Mouse (Mus musculus): ENCODE measurements around the gene Ppp2r5c. TPM values are rescaled to one million over a fixed set of nuclear protein-coding genes. Genes with fewer than 3 reads are reported as not detected.

Gene Ppp2r5c
- total RNA-seq, 2 experiments from 2014 or later, result 69.5 to 75.7 TPM

DNA sequence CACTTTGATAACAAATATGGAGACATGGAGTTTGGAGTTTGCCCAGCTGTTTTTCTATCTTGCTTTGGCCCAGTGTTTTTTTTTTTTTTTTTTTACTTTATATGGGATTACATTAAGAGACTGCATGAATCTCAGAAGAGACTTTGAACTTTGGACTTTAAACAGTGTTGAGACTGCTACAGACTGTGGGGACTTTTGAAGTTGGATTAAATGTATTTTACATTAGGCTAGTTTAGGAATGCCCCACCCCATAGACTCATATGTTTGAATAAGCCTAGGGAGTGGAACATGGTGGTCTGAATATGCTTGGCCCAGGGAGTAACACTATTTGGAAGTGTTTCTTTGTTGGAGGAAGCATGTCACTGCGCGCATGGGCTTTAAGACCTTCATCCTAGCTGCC is 4.7 kb upstream of the Ppp2r5c start:
- no peak for DNase-seq

DNA sequence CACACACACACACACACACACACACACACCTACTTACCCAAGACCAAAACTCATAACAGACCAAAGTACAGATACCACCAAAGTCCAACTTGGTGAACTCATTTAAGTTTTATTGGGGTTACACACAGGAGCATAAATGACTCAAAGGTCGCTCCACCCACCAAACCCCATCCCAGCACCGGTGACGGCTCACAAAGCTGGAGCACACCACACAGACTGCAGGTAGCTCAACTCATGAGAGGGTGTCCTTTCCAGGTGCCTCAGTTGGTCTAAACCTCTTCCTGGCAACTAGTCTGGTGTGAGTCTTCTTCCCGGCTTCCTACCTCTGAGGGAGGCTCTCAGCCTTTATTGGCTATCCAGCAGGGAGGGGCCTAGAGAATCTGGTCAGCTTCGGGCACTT is 2.4 kb upstream of the Ppp2r5c start:
- no peak for DNase-seq

DNA sequence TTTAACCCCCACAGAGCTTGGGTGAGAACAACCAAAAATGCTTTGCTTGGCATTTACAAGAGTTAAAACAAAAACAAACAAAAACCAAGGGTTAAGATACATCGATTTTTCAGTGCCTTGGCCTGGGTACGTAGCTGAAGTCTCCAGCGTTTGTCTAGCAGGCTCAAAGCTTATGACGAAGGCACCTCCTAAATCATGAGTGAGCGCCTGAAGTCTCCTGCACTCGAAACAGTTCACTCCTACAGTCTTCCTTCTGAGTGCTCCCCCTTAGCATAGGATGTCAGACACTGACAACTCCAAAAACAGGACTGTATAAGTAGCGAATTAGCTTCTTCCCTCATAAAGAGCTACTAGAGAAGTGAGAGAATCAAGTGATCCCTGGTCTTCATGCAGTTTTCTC is 1.1 kb upstream of the Ppp2r5c start:
- no peak for DNase-seq

DNA sequence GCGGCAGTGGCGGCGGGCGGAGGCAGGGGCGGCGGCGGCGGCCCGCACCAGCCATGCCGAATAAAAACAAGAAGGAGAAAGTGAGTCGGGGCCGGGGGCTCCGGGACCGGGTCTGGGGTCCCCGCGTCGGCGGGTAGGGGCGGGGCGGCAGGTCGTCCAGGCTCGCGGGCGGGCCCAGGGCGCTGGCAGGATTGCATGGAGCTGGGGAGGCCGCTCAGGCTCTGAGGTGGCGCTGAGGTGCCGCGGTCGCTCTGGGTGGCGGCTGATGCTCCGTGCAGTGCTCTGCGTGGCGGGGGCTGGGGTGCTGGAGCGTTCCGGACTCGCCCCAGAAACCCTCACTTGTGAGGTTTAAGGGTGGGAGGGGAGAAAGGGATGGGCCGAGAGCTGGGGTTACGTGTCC is 386 bp downstream of the Ppp2r5c start:
- peak; percentile 54 for DNase-seq

DNA sequence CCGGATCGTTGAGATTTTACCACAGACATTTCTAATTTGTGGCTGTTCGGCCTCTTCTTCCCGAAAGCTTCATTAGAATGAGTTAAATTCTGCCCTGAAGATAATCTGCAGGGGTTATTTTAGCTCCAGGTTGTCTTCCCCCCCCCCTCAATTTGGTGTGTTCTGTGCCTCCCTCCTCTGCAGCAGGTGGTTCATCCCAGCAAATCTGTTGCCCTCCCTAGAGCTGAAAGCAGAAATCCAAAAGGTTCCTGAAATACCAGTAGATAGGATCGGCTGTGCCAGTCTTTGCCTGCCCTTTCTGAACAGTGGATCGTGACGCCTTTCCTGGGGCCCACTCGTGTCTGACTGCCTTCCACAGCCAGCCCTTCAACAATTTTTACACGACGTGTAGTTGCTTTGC is 1.8 kb downstream of the Ppp2r5c start:
- no peak for DNase-seq

DNA sequence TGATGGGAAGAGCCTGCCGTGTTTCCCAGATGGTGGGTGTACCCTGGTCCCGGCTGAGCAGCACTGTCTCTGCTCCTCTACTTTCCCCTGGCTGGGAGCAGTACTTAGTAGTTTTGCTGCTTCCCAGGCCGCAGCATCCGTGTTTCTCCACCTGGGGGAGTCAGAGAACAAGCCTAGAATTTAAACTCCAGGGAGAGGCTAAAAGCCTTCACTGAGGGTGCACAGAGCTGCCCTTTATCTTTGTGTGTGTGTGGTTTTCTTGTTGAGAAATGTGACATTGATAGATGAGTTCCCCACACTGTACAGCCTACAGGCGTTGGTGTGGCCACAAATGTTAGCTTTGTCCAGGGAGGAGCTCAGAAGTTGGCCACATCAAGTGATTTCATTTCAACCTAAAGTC is 7.3 kb downstream of the Ppp2r5c start:
- peak; percentile 65 for DNase-seq

DNA sequence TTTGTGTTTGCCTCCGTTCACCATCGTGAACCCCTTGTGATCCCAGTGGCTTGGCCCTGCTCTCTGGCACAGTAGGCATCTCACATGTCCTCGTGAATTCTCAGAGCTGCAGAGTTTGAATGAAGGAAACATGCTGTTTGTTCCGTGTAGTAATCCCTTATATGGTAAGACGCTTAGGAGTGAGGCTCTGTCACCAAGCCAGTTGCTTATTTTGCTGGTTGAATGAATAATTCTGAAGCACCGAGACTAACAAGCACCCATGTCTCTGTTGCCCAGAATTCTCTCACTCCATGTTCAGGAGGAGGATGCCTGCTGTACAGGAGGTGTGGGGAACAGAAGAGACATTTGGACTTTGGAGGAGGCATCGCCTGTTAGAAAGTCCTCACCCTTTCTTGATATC is 9.1 kb downstream of the Ppp2r5c start:
- DNase-seq, result no peak

DNA sequence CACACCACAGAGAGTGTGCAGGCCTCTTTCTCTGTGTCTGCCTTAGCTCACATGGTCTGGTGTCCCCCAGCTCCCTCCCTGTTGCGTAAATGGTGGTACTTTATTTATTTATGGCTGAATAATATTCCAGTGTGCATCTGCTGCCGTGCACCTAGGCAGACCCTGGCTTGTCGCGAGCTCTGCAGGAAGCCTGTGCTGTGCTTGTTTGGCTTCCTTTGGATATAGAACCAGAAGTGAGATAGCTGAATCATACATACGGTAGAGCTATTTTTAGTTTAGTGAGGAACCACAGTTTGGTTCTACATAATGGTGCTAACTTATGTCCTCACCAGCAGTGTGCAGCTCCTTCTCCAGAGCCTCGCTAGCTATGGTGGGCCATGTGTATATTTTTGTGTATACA is 11.7 kb downstream of the Ppp2r5c start:
- DNase-seq, result no peak

DNA sequence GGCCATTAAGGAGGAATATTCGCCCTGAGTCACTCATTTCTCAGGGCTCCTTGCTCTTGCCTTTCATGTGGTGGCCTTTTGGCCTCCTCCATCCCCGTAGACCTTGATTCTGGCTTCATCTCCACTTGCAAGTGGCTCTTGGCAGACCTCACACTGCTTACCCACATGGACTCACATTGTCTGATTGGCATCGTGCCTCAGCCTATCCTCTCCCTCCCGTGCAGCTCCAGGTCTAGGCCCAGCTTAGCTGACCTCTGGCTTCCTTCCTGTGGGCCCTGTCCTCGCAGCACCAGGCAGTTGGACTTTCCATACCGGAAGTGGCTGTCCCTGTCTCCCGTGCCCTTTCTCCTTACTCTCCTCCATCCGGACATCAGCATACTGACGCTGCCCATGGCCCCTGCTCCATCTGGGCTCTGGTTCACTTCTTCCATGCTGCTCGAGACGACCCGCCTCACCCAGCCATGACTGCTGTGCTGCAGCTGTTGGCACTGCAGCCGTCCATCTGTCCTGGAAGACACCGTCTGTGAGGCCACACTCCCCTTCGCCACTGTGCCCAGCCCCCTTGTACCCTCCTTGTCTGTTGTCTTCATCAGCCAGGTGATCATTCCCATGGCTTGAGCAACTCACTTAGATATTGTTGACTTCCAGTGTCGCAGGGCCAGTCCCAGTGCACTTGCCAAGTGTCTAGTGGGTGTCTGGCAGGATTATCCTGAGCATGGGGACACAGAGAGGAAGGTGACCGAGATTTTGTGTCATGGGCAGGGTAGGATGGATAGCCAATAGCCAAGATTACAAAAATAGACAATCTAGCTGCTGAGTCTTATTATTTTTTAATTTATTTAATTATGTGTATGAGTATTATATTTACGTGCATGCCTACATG is 13.7 kb downstream of the Ppp2r5c start:
- no peak for DNase-seq

DNA sequence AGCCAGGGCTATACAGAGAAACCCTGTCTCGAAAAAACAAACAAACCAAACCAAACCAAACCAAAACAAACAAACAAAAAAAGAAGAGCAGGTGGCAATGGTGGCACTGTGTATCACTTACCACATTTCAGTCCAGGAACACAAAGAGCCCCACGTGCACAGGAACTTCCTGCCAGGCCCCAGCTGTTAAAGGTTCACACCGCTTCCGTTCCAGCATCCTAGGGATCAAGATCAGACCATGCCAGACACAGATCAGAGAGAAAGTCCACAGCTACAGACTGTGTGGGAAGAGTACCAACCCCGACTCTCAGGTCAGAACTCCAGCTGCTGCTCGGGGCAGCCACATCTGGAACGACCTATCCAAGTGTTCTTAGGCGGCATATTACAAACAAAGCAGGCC is 16.8 kb downstream of the Ppp2r5c start:
- DNase-seq, result no peak

DNA sequence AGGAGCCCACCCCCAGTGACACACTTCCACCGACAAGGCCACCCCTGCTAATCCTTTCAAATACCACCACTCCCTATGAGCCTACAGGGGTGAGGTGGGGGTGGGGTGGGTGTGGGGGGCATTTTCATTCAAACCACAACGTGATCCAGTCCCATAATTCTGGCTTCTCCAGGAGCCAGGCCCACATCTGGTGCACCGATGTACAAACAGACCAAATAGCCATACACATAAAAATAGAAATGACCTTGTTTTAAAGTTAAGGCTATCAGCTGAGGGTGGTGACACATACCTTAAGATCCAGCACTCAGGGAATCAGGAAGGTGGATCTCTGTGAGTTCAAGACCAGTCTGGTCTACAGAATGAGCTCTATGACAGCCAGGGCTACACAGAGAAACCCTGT is 24.5 kb downstream of the Ppp2r5c start:
- DNase-seq, result no peak

DNA sequence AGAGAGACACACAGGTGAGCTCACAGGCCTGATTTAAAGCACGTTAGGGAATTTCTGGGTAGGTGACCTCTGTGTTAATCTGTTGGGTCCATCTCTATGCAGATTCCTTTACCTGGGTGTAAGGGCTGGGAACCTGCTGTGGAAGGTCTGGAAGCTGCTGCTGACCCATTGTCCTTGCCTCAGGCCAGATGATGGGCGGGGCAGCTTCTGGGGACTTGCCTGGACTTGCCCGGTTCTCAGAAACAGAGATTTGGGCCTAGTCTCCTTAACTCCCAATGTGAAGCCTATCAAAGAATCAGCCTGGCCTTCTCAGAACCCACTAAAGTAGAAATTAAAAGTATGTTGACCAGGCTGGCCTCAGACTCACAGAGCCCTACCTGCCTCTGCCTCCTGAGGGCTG is 25.3 kb downstream of the Ppp2r5c start:
- DNase-seq, result no peak

DNA sequence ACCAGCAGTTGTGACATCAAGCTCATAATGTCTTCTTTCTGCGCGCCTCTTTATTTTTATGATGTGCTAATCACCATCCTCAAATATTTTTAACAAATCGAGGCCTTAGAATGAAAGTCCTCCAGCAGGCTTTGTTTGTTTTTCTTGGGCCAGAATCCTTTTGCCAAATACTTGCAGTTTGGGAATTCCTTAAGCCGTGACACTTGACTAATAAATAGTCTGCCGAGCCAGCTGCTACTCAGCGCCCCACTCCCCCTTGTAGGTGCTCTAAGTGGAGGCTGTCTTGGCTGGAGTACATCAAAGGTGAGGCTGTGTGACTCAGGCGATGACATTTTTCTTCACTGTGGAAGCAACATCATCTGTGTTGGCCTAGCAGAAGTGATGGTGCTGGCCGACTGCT is 27.6 kb downstream of the Ppp2r5c start:
- DNase-seq, result no peak

DNA sequence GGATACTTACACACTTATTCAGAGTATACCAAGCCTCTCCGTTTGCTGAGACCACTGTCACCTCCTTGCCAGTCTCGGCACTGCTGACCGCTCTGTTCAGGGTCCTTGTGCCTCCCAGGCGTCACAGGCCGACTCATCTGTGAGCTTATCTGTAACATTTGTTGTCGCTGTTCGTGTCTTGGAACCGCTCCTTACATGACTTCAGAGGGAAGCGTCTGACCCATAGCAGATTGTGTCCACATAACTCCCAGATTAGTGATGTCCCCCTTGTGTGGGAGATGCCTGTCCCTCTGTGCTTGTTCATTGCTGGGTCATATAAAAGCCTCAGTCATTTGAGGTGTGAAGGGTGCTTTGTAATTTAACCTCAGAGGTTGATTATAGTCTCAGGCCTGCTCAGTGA is 29.6 kb downstream of the Ppp2r5c start:
- DNase-seq, result no peak

DNA sequence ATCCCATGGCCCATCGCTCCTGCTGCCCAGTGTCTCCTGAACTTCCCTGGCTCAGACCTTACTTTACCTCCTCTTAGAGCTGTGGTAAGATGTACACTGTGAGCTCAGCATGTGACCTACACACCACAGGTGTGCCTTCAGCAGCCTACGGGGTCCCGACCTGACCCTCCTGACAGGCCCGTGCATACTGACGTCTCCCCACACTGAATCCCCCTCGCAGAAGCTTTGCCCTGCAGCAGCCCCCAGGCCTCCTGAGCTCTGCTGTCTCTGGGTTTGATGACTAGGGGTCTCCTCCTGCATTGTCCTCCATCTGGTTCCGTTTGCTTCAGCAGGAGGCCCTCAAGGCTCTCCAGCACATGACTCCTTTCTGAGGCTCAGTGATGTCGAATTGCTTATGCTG is 31.0 kb downstream of the Ppp2r5c start:
- no peak for DNase-seq

DNA sequence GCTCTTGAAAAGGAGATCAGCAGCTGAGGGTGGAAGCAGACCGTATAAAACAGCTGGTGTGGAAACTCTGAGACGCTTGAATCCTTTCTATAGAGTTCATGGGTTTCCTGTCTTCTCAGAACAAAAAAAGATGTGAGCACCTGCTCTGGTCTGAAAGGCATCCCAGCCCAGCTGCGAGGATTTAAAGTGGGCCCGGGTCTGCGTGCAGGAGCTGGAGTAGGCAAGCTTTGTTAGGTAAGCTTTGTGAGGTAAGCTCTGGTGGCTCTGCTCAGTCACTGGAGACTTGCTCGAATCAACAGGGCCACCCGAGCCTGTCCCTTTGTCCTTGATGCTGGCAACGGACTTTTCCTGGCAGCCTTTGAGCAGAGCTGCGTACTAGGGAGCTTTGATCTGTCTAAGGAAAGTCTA is 31.7 kb downstream of the Ppp2r5c start:
- DNase-seq, result no peak

DNA sequence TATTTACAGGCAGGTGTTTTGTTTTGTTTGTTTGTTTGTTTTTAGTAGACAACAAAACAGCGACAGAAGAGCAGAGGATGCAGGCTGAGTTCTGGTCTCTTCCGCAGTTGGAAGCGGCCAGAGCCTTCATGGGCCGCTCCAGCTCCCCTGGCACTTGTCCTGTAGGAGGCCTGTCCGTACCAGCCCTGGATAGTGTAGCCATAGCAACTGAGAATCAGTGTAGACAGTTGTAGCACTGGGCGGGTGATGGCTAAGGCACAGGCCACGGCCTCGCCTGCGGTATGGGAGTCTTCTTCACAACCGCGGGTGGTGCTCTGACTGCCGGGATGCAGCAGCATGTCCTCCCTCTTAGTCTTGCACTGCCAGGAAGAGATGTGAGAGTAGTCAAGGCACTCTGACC is 32.3 kb downstream of the Ppp2r5c start:
- DNase-seq, result no peak

DNA sequence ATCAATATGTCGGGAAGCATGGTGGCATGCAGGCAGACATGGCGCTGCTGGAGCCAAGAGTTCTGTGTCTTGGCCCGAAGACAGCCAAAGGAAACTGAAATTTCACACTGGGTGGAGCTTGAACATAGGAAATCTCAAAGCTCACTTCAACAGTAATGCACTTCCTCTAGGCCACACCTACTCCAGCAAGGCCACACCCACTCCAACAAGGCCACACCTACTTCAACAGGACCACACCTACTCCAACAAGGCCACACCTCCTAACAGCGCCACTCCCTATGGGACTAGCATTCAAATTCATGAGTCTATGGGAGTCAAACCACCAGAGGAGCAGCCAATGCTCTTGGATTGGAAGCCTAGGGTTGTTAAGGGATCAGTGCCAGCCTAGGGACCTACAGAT is 33.8 kb downstream of the Ppp2r5c start:
- no peak for DNase-seq

DNA sequence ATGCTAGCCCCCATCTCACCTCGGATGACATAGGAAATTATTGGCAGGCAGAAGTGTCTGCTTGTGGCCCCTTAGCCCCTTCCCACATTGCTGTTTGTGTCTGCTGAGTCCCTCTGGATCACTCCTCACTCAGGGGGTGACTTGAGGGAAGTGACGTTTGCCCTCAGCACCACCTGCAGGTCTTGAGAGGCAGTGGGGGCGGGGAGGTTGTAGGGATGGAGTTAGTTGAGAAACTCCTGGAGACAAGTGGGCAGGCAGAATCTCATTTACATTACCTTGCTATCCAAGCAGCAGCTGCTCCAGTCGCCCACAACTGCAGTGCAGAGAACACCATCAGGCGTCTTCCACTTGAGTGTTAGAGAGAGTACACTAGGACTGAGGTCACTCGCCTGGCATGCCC is 36.8 kb downstream of the Ppp2r5c start:
- no peak for DNase-seq

DNA sequence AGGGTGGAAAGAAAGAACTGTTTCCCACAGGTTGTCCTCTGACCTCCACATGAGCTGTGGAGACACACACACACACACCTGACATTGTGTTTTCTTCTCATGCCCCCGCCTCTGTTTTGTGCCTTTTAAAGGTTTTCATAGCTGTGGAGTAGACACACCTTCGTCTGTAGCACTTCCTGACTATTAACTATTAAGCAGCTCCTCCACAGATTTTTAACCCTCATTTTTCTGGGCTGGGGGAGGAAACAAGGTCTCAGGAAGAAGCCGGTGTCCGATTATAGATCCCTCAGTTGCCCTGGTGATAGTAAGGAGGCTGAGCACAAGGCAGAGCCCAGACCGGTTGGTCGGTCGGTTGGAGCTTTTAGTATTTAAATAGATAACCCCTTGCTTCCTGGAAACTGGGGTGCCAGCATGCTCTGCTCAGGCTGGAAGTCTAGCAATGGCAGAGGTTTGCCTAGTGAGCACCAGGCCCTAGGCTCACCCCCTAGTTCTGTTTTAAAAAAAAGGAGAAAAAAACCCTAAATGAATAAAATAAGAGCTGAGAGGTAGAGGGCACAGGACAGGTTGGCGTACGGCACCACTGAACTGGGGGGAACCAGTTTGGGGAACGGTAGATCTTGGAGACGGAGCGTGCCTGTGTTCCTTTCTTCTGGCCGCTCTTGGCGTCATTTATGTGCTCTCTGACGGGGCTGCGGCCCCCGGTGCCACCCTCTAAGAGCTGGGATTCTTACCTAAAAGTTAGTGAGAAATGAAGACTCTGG is 38.1 kb downstream of the Ppp2r5c start:
- no peak for DNase-seq

DNA sequence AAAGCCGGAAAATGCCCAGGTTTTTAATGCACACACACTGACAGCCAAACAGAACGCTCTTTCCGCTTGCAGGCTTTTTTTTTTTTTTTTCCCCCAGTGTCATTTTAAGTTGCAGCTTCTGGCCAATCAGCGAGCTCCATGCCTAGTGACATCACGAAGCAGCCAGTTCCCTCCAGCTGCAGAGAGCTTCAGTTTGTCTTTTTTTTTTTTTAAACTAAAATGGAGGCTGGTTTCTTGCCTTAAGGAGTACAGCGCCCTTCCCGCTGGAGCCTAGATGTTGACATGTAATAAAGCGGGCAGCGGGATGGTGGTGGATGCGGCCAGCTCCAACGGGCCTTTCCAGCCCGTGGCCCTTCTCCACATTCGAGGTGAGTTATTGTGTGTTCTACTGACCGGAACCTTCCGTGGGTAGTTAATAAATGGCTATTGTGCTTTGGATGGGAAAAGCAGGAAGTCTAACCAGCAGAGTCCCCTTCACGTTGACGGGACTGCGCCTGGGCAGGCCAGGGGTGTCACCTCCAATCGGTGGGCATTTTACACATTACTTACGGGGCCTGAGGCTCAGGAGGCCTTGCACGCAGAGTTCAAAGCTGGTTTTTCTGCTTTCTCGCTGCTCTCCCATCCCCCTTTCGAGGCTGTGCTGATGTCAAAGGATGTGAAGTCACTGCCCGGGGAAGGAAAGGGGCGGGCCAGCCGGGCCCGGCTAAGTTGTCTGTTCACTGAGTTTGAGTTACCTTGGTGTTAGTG is 38.8 kb downstream of the Ppp2r5c start:
- DNase-seq, result peak; percentile 59

DNA sequence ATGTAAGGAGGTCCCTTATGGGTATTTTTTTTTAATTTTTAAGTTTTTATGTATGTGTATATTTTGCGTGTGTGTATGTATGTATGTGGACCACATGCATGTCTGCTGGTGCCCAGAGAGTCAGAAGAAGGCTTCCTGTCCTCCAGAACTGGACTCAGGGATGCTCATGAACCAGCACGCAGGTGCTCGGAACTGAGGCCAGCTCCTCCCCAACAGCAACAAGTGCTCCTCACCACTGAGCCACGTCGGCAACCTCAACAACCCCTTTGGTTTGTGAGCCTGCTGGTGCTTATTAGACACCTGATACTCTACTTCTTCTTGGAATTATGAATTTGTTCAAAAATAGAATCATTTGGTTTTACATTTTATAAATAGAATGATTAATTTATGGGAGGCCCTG is 39.9 kb downstream of the Ppp2r5c start:
- DNase-seq, result no peak

DNA sequence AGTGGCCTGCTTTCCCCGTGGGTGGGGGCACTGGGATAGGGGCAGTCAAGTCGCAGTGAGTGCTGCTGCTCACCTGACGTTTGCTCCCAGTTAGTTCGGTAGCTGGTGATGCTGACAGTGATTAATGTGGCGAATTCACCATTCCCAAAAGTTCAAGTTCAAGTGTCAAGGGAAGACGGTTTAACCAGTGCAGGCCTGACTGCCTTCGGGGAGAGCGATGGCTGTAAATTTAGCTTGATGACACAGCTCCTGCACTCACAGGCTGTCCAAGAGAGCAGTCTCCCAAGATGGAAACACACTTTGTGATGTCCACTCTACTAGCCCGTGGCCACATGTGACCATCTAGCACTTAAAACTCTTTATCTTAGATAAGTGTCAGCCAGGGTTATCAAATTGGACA is 41.1 kb downstream of the Ppp2r5c start:
- DNase-seq, result no peak
